Mouse (Mus musculus) liver, postnatal 0 days (tissue): ENCODE data around the gene Eif2b4. TPM values are rescaled to one million over a fixed set of nuclear protein-coding genes. Genes with fewer than 3 reads are reported as not detected.

Experiments used
- ATAC-seq: fragments of 200-750 bp; cut with Nextera tagmentation; 2 replicates; pipeline ENCODE4 v1.8.0; 2017; ENCODE audit warnings: mild to moderate bottlenecking, moderate library complexity
- DNase-seq: peaks from one replicate; pipeline ENCODE4 v3.0.0-alpha.2; 2016
- H3K27ac ChIP-seq: fragments of 300-500 bp; sonication (generic); 2 replicates; pipeline ENCODE4 v1.5.1; 2014; ENCODE audit warnings: antibody characterized with exemption, moderate library complexity, mild to moderate bottlenecking, low read depth
- H3K27me3 ChIP-seq: fragments of 300-500 bp; sonication (generic); 2 replicates; pipeline ENCODE4 v1.6.1; 2014; ENCODE audit warnings: low read length, control low read depth, mixed read lengths; ENCODE audit not compliant: insufficient read depth
- H3K36me3 ChIP-seq: fragments of 300-500 bp; sonication (generic); replicated peaks from 2 replicates; pipeline ENCODE4 v1.6.1; 2014; ENCODE audit warnings: mild to moderate bottlenecking, control low read depth, low read length, moderate library complexity, mixed read lengths; ENCODE audit not compliant: insufficient read depth
- H3K4me1 ChIP-seq: fragments of 300-500 bp; sonication (generic); 2 replicates; pipeline ENCODE4 v1.6.1; 2014; ENCODE audit warnings: antibody characterized with exemption, mild to moderate bottlenecking, control low read depth; ENCODE audit not compliant: insufficient read depth
- H3K4me2 ChIP-seq: fragments of 300-500 bp; sonication (generic); 2 replicates; pipeline ENCODE4 v1.6.1; 2014; ENCODE audit warnings: low read depth, mild to moderate bottlenecking, low read length, moderate library complexity, mixed read lengths
- H3K4me3 ChIP-seq: fragments of 300-500 bp; sonication (generic); 2 replicates; pipeline ENCODE4 v1.5.1; 2014; ENCODE audit warnings: low read depth, low read length
- H3K9ac ChIP-seq: fragments of 300-500 bp; sonication (generic); replicated peaks from 2 replicates; pipeline ENCODE4 v1.6.1; 2014; ENCODE audit warnings: mild to moderate bottlenecking, moderate library complexity
- H3K9me3 ChIP-seq: fragments of 300-500 bp; sonication (generic); 2 replicates; pipeline ENCODE4 v1.6.1; 2016; ENCODE audit warnings: mild to moderate bottlenecking, control low read depth, low read length, mixed read lengths
- CTCF ChIP-seq: sonication (generic); IDR thresholded peaks from 2 replicates; pipeline ENCODE4 v1.5.1; 2016; ENCODE audit warnings: antibody characterized with exemption, low read depth
- EP300 ChIP-seq: IDR thresholded peaks from 2 replicates; pipeline ENCODE4 v1.6.1; 2016; ENCODE audit warnings: antibody characterized with exemption, low read depth, mild to moderate bottlenecking
- WGBS: fragments of 180-500 bp; shearing (Covaris S2); extraction: QIAGEN DNeasy Blood & Tissue Kit; methylation state at CpG from one replicate; pipeline ENCODE4 v1.1.7; 2014; ENCODE audit not compliant: insufficient replicate concordance; 5-methylcytosine and 5-hydroxymethylcytosine counted together
- polyA plus RNA-seq: library from polyadenylated mRNA; unstranded; fragments of >200 nt; fragmentation: Nextera tagmentation; extraction: Ambion mirVana; gene quantifications from 2 replicates; pipeline ENCODE4 v1.2.1, GENCODE M21; 2015

Gene Eif2b4
- polyA plus RNA-seq, 1 experiment from 2014 or later = 35.5 TPM

- peak overlapping the region; percentile 70 for H3K4me3 ChIP-seq
- H3K27me3 ChIP-seq = no peaks in the 10 kb centered on the region
- H3K9me3 ChIP-seq = peaks cover 3% of the 10 kb centered on the region; the same call in 1 of the 2 replicates
- peaks cover 19% of the 10 kb centered on the region for H3K4me1 ChIP-seq
- H3K36me3 ChIP-seq = peaks cover 78% of the 10 kb centered on the region
- no peak for ATAC-seq
- TF ChIP-seq CTCF = no peak
- no peak for TF ChIP-seq EP300
- H3K4me2 ChIP-seq = peak overlapping the region; percentile 97
- DNase-seq = no peak
- H3K27ac ChIP-seq = peak overlapping the region; percentile 76
- peak overlapping the region; percentile 89 for H3K9ac ChIP-seq
- 9% methylated on average over 13 of the region's 13 CpGs for WGBS
These were observed 8.0 kb upstream of the Eif2b4 start for GRCm38 (mm10) chr5:31201042-31201741.

GRCm38 (mm10) chr5:31200327-31200768 lies 7.1 kb upstream of the Eif2b4 start:
- Histone ChIP-seq H3K27ac (0 out of 2 replicates have a peak overlapping the region, but pooled peaks have one; percentile 76), H3K27me3 (no peaks in the 10 kb centered on the region), H3K9ac (peak overlapping the region; percentile 89; the same call in 1 of the 2 replicates), H3K36me3 (peaks cover 78% of the 10 kb centered on the region), H3K4me3 (0 out of 2 replicates have a peak overlapping the region, but pooled peaks have one; percentile 70), H3K9me3 (peaks cover 3% of the 10 kb centered on the region; the same call in 1 of the 2 replicates), H3K4me1 (peaks cover 19% of the 10 kb centered on the region), H3K4me2 (peak overlapping the region; percentile 97; the same call in 1 of the 2 replicates)
- ATAC-seq (no peak), DNase-seq (no peak)
- 87% methylated on average over 27 of the region's 27 CpGs for WGBS
- TF ChIP-seq CTCF (no peak), EP300 (no peak)

GRCm38 (mm10) chr5:31199893-31200292 lies 6.7 kb upstream of the Eif2b4 start:
- Histone ChIP-seq H3K36me3 (peaks cover 78% of the 10 kb centered on the region), H3K27me3 (no peaks in the 10 kb centered on the region), H3K4me2 (no peak overlapping the region), H3K4me3 (no peak overlapping the region), H3K9ac (no peak overlapping the region), H3K27ac (no peak overlapping the region), H3K9me3 (peaks cover 3% of the 10 kb centered on the region; the same call in 1 of the 2 replicates), H3K4me1 (peaks cover 21% of the 10 kb centered on the region)
- ATAC-seq (no peak), DNase-seq (peak; percentile 39)
- 83% methylated on average over 9 of the region's 9 CpGs for WGBS
- TF ChIP-seq EP300 = no peak
- TF ChIP-seq CTCF = peak; percentile 39

DNA sequence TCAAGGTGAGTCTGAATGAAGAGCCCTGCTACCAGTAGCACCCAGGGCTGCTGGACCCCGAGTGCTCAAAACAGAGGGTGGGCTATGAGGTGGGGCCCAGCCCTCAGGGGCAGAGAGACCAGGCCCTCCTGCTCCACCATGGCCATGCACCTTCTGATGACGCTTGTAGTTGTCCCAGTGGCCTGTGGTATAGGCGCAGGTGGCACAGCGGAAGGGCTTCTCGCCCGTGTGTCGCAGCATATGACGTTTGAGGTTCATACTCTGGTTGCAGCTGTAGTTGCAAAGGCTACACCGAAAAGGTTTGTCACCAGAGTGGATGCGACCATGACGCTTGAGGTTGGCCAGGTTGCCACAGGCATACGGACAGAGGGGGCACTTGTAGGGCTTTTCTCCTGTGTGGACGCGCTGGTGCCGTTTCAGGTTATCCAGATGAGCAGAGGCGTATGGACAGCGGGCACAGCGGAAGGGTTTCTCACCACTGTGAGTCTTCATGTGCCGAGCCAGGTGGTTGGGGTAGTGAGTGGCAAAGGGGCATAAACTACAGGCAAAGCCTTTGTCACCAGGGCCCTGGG lies 6.2 kb upstream of the Eif2b4 start:
- no peak overlapping the region for H3K4me2 ChIP-seq
- DNase-seq (no peak), ATAC-seq (no peak)
- H3K9ac ChIP-seq = no peak overlapping the region
- peaks cover 26% of the 10 kb centered on the region for H3K4me1 ChIP-seq
- H3K27ac ChIP-seq = no peak overlapping the region
- TF ChIP-seq CTCF = no peak
- TF ChIP-seq EP300 = no peak
- WGBS = 93% methylated on average over 19 of the region's 19 CpGs
- peaks cover 3% of the 10 kb centered on the region; the same call in 1 of the 2 replicates for H3K9me3 ChIP-seq
- no peak overlapping the region for H3K4me3 ChIP-seq
- no peaks in the 10 kb centered on the region for H3K27me3 ChIP-seq
- peaks cover 78% of the 10 kb centered on the region for H3K36me3 ChIP-seq

GRCm38 (mm10) chr5:31198616-31199320 lies 5.5 kb upstream of the Eif2b4 start:
- Histone ChIP-seq H3K4me3 (no peak overlapping the region), H3K4me2 (no peak overlapping the region), H3K4me1 (peaks cover 31% of the 10 kb centered on the region), H3K9me3 (peaks cover 3% of the 10 kb centered on the region; the same call in 1 of the 2 replicates), H3K9ac (no peak overlapping the region), H3K36me3 (peaks cover 72% of the 10 kb centered on the region), H3K27me3 (no peaks in the 10 kb centered on the region), H3K27ac (no peak overlapping the region)
- no peak for ATAC-seq
- DNase-seq = no peak
- 85% methylated on average over 5 of the region's 5 CpGs for whole genome bisulfite sequencing
- no peak for TF ChIP-seq CTCF
- no peak for TF ChIP-seq EP300

GRCm38 (mm10) chr5:31198170-31198569 lies 4.9 kb upstream of the Eif2b4 start:
- no peak for ATAC-seq
- TF ChIP-seq CTCF (no peak), EP300 (no peak)
- Histone ChIP-seq H3K36me3 (peaks cover 66% of the 10 kb centered on the region), H3K4me1 (peaks cover 31% of the 10 kb centered on the region), H3K9ac (no peak overlapping the region), H3K27me3 (no peaks in the 10 kb centered on the region), H3K4me2 (no peak overlapping the region), H3K4me3 (no peak overlapping the region), H3K27ac (no peak overlapping the region), H3K9me3 (peaks cover 3% of the 10 kb centered on the region; the same call in 1 of the 2 replicates)
- DNase-seq = no peak
- 76% methylated on average over 9 of the region's 9 CpGs for WGBS
